Mouse (Mus musculus): Measurements from ENCODE around the gene Vmn1r36. TPM values are rescaled to one million over a fixed set of nuclear protein-coding genes. Genes with fewer than 3 reads are reported as not detected.

Gene Vmn1r36
- polyA plus RNA-seq (2017; shearing (Covaris generic)) = not detected

DNA sequence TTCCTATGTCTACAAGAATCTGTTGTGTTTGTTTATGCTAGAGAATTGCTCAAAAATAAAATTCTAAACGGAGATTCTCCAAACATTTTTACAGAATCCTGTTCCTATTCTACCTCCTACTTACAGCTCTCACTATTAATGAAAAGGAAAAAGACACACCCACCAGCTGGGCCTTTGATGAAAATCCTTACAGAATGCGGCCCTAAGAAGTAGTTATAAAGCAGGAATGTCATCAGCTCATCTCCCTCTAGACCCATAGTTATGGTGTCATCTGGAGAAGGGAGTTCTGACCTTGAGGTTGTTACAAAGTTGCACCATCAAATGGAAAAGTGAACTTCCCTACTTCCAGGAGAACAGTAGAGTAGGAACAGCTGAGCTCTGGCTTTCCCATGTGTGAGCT lies at the start of gene Vmn1r36:
Vmn1r36 (minus strand) TSS at position 101 of the 400 bp plus-strand sequence.

DNA sequence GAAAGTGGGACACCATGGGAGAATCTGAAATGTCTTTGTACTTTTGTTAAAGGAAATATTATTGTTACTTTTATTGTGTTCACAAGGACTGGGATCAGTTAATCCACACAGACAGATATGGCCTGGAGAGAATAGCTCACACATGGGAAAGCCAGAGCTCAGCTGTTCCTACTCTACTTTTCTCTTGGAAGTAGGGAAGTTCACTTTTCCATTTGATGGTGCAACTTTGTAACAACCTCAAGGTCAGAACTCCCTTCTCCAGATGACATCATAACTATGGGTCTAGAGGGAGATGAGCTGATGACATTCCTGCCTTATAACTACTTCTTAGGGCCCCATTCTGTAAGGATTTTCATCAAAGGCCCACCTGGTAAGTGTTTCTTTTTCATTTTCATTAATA lies 10.1 kb upstream of the Vmn1r36 start, which contains the start of gene Vmn1r37:
Vmn1r37 (plus strand) TSS at position 301 of the 400 bp plus-strand sequence.

DNA sequence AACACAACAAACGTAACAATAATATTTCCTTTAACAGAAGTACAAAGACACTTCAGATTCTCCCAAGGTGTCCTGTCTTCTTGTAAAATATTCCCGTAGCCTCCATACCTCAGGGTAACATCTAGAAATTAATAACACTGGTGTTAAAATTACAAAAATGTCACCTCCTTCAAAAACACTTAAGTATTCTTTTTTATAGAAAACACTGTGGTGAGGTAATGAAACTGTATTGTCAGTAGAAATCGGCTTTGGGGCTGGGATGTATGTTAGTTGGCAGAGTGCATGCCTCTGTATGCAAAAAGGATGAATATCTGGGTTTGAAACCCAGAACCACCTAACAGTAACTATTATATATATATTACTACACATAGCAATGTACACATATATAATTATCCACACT lies 33.2 kb downstream of the Vmn1r36 start, which contains the start of gene Vmn1r35:
Vmn1r35 (minus strand) TSS at position 101 of the 400 bp plus-strand sequence.

Other genes starting within 250 kb of the Vmn1r36 start
- gene Mad2l1, start 183.8 kb downstream of the Vmn1r36 start, polyA plus RNA-seq (2017; shearing (Covaris generic)) = 14.4 TPM
- not detected for gene Vmn1r32, start 159.1 kb downstream of the Vmn1r36 start, polyA plus RNA-seq (2017; shearing (Covaris generic))
- not detected for gene Vmn1r33, start 100.9 kb downstream of the Vmn1r36 start, polyA plus RNA-seq (2017; shearing (Covaris generic))
- not detected for gene Vmn1r34, start 75.3 kb downstream of the Vmn1r36 start, polyA plus RNA-seq (2017; shearing (Covaris generic))
- not detected for gene Vmn1r35, start 33.3 kb downstream of the Vmn1r36 start, polyA plus RNA-seq (2017; shearing (Covaris generic))
- gene Vmn1r37, start 10.2 kb upstream of the Vmn1r36 start, polyA plus RNA-seq (2017; shearing (Covaris generic)) = not detected
- 0.10 TPM for gene Vmn1r38, start 63.5 kb upstream of the Vmn1r36 start, polyA plus RNA-seq (2017; shearing (Covaris generic))
- not detected for gene Vmn1r39, start 91.4 kb upstream of the Vmn1r36 start, polyA plus RNA-seq (2017; shearing (Covaris generic))
- 21.0 TPM for gene Gng12, start 177.2 kb upstream of the Vmn1r36 start, polyA plus RNA-seq (2017; shearing (Covaris generic))